9 mouse cellular contexts compared by ENCODE assay signal in the genomic region with DNA sequence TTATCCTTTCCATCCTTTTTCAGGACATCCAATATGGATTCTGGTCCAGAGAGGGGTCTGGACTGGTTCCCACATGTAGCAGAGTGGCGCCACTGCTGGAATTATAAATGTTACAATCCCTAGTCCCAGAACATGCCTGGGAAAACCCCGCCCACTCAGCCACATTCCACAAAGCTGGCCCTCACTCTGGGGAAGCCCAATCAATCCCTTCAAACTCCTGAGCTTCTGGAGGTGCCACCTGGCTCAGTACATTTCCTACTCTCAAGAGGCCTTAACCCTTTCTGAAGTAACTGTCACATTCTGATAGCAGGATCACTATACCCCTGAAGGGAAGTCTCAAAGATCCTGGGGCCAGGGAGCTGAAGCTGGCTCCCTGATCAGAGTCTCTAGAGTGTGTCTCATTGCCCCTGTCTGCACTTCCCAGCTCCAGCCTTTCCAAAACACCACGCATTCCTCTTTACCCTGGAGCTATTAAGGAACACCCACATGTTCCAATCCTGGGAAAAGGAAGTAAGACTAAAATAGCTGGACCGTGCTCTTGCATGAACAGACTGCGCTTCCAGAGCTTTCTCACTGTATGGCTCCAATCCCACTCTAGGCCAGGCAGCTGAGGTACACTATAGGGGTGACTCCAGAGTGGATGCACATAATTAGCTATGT. TPM values are rescaled to one million over a fixed set of nuclear protein-coding genes. Genes with fewer than 3 reads are reported as not detected.
DNase-seq lines count a peak whose midpoint lies in the region; ATAC-seq lines count a peak whose summit lies in the region.
"Had no signal": no experiment of that assay in that cellular context is flagged by ENCODE, and none has a peak within 500 bp of the region (broad histone marks: within the 10 kb centered on the region; RNA-seq: fewer than 3 reads in every experiment).

No protein-coding gene starts in this region.

- peaks cover 74% of the 10 kb centered on the region for H3K36me3 ChIP-seq in kidney, embryonic 16.5 days (ENCODE audit: insufficient read depth, low read length)

- WGBS in kidney, embryonic 16.5 days: 70% methylated on average over 5 of the region's 5 CpGs

- no peak overlapping the region for H3K4me2 ChIP-seq in kidney, embryonic 16.5 days (replicated peaks; ENCODE audit: low read depth, low read length)

- intact Hi-C loops in left cerebral cortex, postnatal 4 days (cut with DNase I): loop anchor here (10.0 kb wide), 1 partner anchor 153 kb away; no protein-coding TSS in a partner anchor

- peak overlapping the region; percentile 71 for H3K27ac ChIP-seq in kidney, embryonic 16.5 days (ENCODE audit: low read length)
- H3K27ac ChIP-seq: liver, embryonic 14.5 days had no signal

- H3K9ac ChIP-seq in kidney, embryonic 16.5 days (replicated peaks; ENCODE audit: low read length): no peak overlapping the region
- H3K9ac ChIP-seq: liver, embryonic 14.5 days had no signal

- DNase-seq in left cerebral cortex, adult 11 months (ENCODE audit: low spot score): peak; percentile 36
- DNase-seq in left cerebral cortex, postnatal 4 days: no peak
- peak; percentile 81 to 82 for DNase-seq in heart, adult 18-20 months
- DNase-seq in skeletal muscle tissue, adult 2 months (ENCODE audit: low read depth, low spot score): peak; percentile 47
- DNase-seq in cerebellum, postnatal 25 days: no peak
- no peak for DNase-seq in ovary, postnatal 14 days (ENCODE audit: low spot score)

- H3K4me1 ChIP-seq in kidney, embryonic 16.5 days (ENCODE audit: insufficient read depth, low read length): peaks cover 15% of the 10 kb centered on the region

- no peaks in the 10 kb centered on the region for H3K9me3 ChIP-seq in kidney, embryonic 16.5 days (ENCODE audit: low read length)

- H3K4me3 ChIP-seq in kidney, embryonic 16.5 days (ENCODE audit: low read length): no peak overlapping the region

- no peaks in the 10 kb centered on the region for H3K27me3 ChIP-seq in kidney, embryonic 16.5 days (ENCODE audit: insufficient read depth, low read length)

- no peak for ATAC-seq in kidney, embryonic 16.5 days (ENCODE audit: low FRiP score, low TSS enrichment)
- ATAC-seq in megakaryocyte progenitor cell, adult 5-6 weeks (replicated peaks; ENCODE audit: poor library complexity): no peak

RNA-seq across cellular contexts. Expression of a gene that starts 18.4 kb away (rescaled TPM):
- under 1 TPM in 1 of 2 experiments, not detected in 1; 0.24 TPM for total RNA-seq in left cerebral cortex, postnatal 4 days (2021)
- under 1 TPM; 0.69 to 0.74 TPM for total RNA-seq in heart, adult 18-20 months (2021)
- 0.19 and 0.37 TPM in 2 replicates for polyA plus RNA-seq in kidney, embryonic 16.5 days (2015; fragmentation: Nextera tagmentation; extraction: Ambion mirVana)
- 0.20 TPM in 1 of 2 replicates, not detected in the other for total RNA-seq in megakaryocyte progenitor cell, adult 5-6 weeks (2015)
- not detected in 2 replicates for total RNA-seq in megakaryocyte progenitor cell, adult 5-6 weeks (2017)

RNA-seq across cellular contexts. Expression of a gene that starts 41.1 kb away (rescaled TPM):
- total RNA-seq in left cerebral cortex, postnatal 4 days (2021): 10 to 100 TPM; 21.8 to 21.9 TPM
- 10 to 100 TPM; 20.5 to 24.5 TPM for total RNA-seq in heart, adult 18-20 months (2021)
- polyA plus RNA-seq in kidney, embryonic 16.5 days (2015; fragmentation: Nextera tagmentation; extraction: Ambion mirVana): 13.6 and 15.0 TPM in 2 replicates
- 0.02 TPM in 1 of 2 replicates, not detected in the other for total RNA-seq in megakaryocyte progenitor cell, adult 5-6 weeks (2015)
- total RNA-seq in megakaryocyte progenitor cell, adult 5-6 weeks (2017): not detected in 2 replicates

Comparison
In these comparisons a context has a peak if more than half of its experiments do, and no peak if none do; other contexts are left out.
1. DNase-seq: peak in left cerebral cortex, adult 11 months (single experiment), heart, adult 18-20 months (2 of 2) and skeletal muscle tissue, adult 2 months (single experiment); none in left cerebral cortex, postnatal 4 days (single experiment), cerebellum, postnatal 25 days (0 of 2) and ovary, postnatal 14 days (single experiment).
2. RNA of a gene that starts 41.1 kb away (total RNA-seq): 20.5 to 24.5 TPM in heart, adult 18-20 months and 21.8 to 21.9 TPM in left cerebral cortex, postnatal 4 days; 0.02 TPM in megakaryocyte progenitor cell, adult 5-6 weeks; every median in the first group is over 10 times any median in the second.